Mouse (Mus musculus) megakaryocyte, embryonic 14.5 days (primary cell): ENCODE measurements around the gene Brd7.

Experiments
- FLI1 ChIP-seq: IDR thresholded peaks from 2 replicates; pipeline ENCODE4 v1.6.1; 2012; ENCODE audit warnings: low read length, inconsistent platforms, mixed read lengths
- GATA1 ChIP-seq: IDR thresholded peaks from 3 replicates; pipeline ENCODE4 v1.6.1; 2012; ENCODE audit warnings: mixed read lengths, low read length, inconsistent platforms, borderline replicate concordance

GRCm38 (mm10) chr8:88357946-88358345 lies 4.0 kb downstream of the Brd7 start:
- TF ChIP-seq GATA1 (no peak), FLI1 (no peak)
